Mouse (Mus musculus) brain, embryonic 14.5 days (tissue): ENCODE measurements around the gene Chd9. TPM values are rescaled to one million over a fixed set of nuclear protein-coding genes. Genes with fewer than 3 reads are reported as not detected.

Experiments
- DNase-seq: peaks from one replicate; pipeline ENCODE4 v3.0.0-alpha.2; 2011; ENCODE audit warnings: low read depth
- CTCF ChIP-seq: fragments of 200-500 bp; IDR thresholded peaks from 2 replicates; pipeline ENCODE4 v1.5.1; 2012; ENCODE audit warnings: inconsistent platforms, mild to moderate bottlenecking, moderate library complexity, borderline replicate concordance; ENCODE audit not compliant: insufficient read depth, insufficient read length; ENCODE audit errors: extremely low read depth
- POLR2A ChIP-seq: fragments of 200-500 bp; IDR thresholded peaks from 2 replicates; pipeline ENCODE4 v1.6.1; 2012; ENCODE audit warnings: mild to moderate bottlenecking, inconsistent platforms, borderline replicate concordance; ENCODE audit not compliant: poor library complexity, insufficient read depth, insufficient read length, severe bottlenecking; ENCODE audit errors: extremely low read depth
- polyA plus RNA-seq: library from polyadenylated mRNA; depleted of rRNA; stranded (reverse); fragments of >200 nt; gene quantifications from 2 replicates; pipeline ENCODE4 v1.2.3, GENCODE M21; 2012

Chd9 gene
- polyA plus RNA-seq, 1 experiment = 74.7 TPM

DNA sequence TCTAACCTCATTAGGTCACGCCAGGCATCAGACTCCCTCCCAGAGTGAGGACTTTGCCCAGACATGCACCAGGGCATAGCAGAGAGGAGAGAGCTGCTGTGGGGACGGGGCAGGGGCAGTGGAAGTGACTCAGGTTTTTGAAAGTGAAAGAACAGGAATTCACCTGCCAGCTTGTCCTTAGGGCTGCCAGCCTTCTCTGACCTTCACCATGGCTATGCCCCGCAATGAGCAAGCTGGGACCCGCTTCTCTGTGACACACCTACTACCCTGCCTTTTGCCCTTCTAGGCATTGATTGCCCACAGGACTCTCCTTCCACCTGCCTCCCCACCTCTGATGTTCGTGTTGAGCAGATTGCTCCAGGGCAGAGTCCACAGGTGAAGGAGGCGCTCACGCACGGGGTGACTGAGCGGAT is 2.7 kb upstream of the Chd9 start:
- no peak for DNase-seq
- TF ChIP-seq POLR2A = no peak
- TF ChIP-seq CTCF = no peak

- TF ChIP-seq POLR2A (no peak), CTCF (no peak)
- peak; percentile 80 for DNase-seq
These were observed 1.0 kb downstream of the Chd9 start for GRCm38 (mm10) chr8:90828987-90829740.

DNA sequence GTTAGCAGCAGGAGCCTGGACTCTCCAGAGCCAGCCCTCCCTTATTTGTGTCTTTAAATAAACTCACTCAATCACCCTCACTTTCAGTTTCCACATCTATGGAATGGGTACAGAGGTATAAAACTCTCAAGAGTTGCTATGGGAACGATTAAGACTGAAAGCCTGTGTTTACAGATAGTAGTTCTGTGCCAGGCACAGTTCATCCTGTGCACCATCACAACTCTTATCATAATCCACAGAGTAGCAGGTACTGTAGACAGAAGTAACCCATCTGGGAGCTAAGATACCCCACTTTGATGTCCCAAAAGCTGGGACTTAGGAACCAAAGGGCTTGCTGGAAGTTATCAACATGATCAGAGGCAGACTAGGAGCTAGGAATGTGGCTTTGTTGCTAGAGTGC is 1.7 kb downstream of the Chd9 start:
- no peak for DNase-seq
- TF ChIP-seq POLR2A (no peak), CTCF (no peak)

GRCm38 (mm10) chr8:90830980-90831379 is 2.8 kb downstream of the Chd9 start:
- no peak for TF ChIP-seq CTCF
- no peak for TF ChIP-seq POLR2A
- no peak for DNase-seq

GRCm38 (mm10) chr8:90832576-90833289 is 4.6 kb downstream of the Chd9 start:
- TF ChIP-seq CTCF (no peak), POLR2A (no peak)
- no peak for DNase-seq

- TF ChIP-seq POLR2A (no peak), CTCF (no peak)
- DNase-seq = no peak
These were observed 5.6 kb downstream of the Chd9 start for GRCm38 (mm10) chr8:90833628-90834320.

- TF ChIP-seq POLR2A = no peak
- no peak for TF ChIP-seq CTCF
- DNase-seq = no peak
These were observed 6.1 kb downstream of the Chd9 start for GRCm38 (mm10) chr8:90834321-90834672.

DNA sequence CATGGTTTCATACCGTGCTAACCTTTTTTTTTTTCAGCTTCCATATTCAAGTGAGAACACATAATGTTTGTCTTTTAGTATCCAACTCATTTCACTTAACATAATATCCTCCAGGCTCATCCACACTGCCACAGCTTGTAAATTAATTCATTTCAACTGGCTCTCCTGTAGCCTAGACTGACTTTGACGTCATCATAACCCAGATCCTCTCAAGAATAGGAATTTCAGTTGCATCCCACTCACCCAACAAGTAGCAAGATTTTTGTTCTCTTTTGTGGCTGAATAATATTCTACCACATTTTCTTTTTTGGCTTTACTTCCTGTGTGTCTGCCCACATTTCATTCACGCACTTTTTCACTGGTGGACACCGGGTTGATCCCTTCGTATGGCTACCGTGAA is 9.3 kb downstream of the Chd9 start:
- DNase-seq = no peak
- TF ChIP-seq CTCF (no peak), POLR2A (no peak)

GRCm38 (mm10) chr8:90839725-90840714 is 11.9 kb downstream of the Chd9 start:
- no peak for TF ChIP-seq POLR2A
- TF ChIP-seq CTCF = no peak
- DNase-seq = no peak

- no peak for TF ChIP-seq POLR2A
- no peak for TF ChIP-seq CTCF
These were observed 13.2 kb downstream of the Chd9 start for GRCm38 (mm10) chr8:90841321-90841720.

More at GRCm38 (mm10) chr8:90841321-90841720, 13.2 kb downstream of the Chd9 start:
- DNase-seq = peak; percentile 41
